Mouse (Mus musculus): Measurements from ENCODE around the gene Mndal. TPM values are rescaled to one million over a fixed set of nuclear protein-coding genes. Genes with fewer than 3 reads are reported as not detected.
"Not testable (repeated sequence)": the region's sequence is repeated elsewhere in the genome, so short reads cannot be mapped to it uniquely, and the experiment has no call there.

Gene Mndal
- polyA plus RNA-seq, 1 experiment from 2014 or later = 1.9 TPM

GRCm38 (mm10) chr1:173809294-173809693 is 133.0 kb downstream of the Mndal start:
- H3K4me1 ChIP-seq (ENCODE audit: control insufficient read depth, insufficient read depth, low read length); H3K27ac ChIP-seq (ENCODE audit: low read length); H3K9me3 ChIP-seq (ENCODE audit: control insufficient read depth, low read depth, low read length); H3K27me3 ChIP-seq (ENCODE audit: control insufficient read depth, insufficient read depth, low read length); H3K36me3 ChIP-seq (ENCODE audit: control insufficient read depth, insufficient read depth, low read length); H3K4me2 ChIP-seq (replicated peaks; ENCODE audit: low read depth, low read length); ATAC-seq (ENCODE audit: insufficient number of reproducible peaks, insufficient read depth, low FRiP score, low read depth); H3K9ac ChIP-seq (replicated peaks; ENCODE audit: low read depth, low read length); H3K4me3 ChIP-seq (ENCODE audit: low read depth, low read length): not testable (repeated sequence)
- WGBS = 78% methylated on average over 2 of the region's 2 CpGs

- H3K9me3 ChIP-seq (ENCODE audit: control insufficient read depth, low read depth, low read length); H3K4me3 ChIP-seq (ENCODE audit: low read depth, low read length); H3K4me1 ChIP-seq (ENCODE audit: control insufficient read depth, insufficient read depth, low read length); H3K9ac ChIP-seq (replicated peaks; ENCODE audit: low read depth, low read length); H3K4me2 ChIP-seq (replicated peaks; ENCODE audit: low read depth, low read length); H3K27ac ChIP-seq (ENCODE audit: low read length); H3K36me3 ChIP-seq (ENCODE audit: control insufficient read depth, insufficient read depth, low read length); ATAC-seq (ENCODE audit: insufficient number of reproducible peaks, insufficient read depth, low FRiP score, low read depth); H3K27me3 ChIP-seq (ENCODE audit: control insufficient read depth, insufficient read depth, low read length): not testable (repeated sequence)
- WGBS = 65% methylated on average over 2 of the region's 2 CpGs
Measured at GRCm38 (mm10) chr1:173802689-173803281, 139.5 kb downstream of the Mndal start.

GRCm38 (mm10) chr1:173802207-173802606 is 140.1 kb downstream of the Mndal start:
- 58% methylated on average over 3 of the region's 3 CpGs for WGBS

GRCm38 (mm10) chr1:173801791-173802190 is 140.5 kb downstream of the Mndal start:
- WGBS = 75% methylated on average over 2 of the region's 2 CpGs
- not testable (repeated sequence) for ATAC-seq (ENCODE audit: insufficient number of reproducible peaks, insufficient read depth, low FRiP score, low read depth); H3K27me3 ChIP-seq (ENCODE audit: control insufficient read depth, insufficient read depth, low read length)

More at GRCm38 (mm10) chr1:173802207-173802606, 140.1 kb downstream of the Mndal start:
- not testable (repeated sequence) for H3K27me3 ChIP-seq (ENCODE audit: control insufficient read depth, insufficient read depth, low read length); ATAC-seq (ENCODE audit: insufficient number of reproducible peaks, insufficient read depth, low FRiP score, low read depth); H3K4me3 ChIP-seq (ENCODE audit: low read depth, low read length); H3K4me2 ChIP-seq (replicated peaks; ENCODE audit: low read depth, low read length); H3K9me3 ChIP-seq (ENCODE audit: control insufficient read depth, low read depth, low read length); H3K36me3 ChIP-seq (ENCODE audit: control insufficient read depth, insufficient read depth, low read length); H3K4me1 ChIP-seq (ENCODE audit: control insufficient read depth, insufficient read depth, low read length); H3K27ac ChIP-seq (ENCODE audit: low read length); H3K9ac ChIP-seq (replicated peaks; ENCODE audit: low read depth, low read length)

More at GRCm38 (mm10) chr1:173801791-173802190, 140.5 kb downstream of the Mndal start:
- H3K9me3 ChIP-seq (ENCODE audit: control insufficient read depth, low read depth, low read length); H3K4me3 ChIP-seq (ENCODE audit: low read depth, low read length); H3K4me1 ChIP-seq (ENCODE audit: control insufficient read depth, insufficient read depth, low read length); H3K27ac ChIP-seq (ENCODE audit: low read length); H3K9ac ChIP-seq (replicated peaks; ENCODE audit: low read depth, low read length); H3K4me2 ChIP-seq (replicated peaks; ENCODE audit: low read depth, low read length); H3K36me3 ChIP-seq (ENCODE audit: control insufficient read depth, insufficient read depth, low read length): not testable (repeated sequence)

Other genes starting within 250 kb of the Mndal start
- gene Ifi207, start 200.7 kb downstream of the Mndal start, polyA plus RNA-seq (2014; fragmentation: Nextera tagmentation; extraction: Ambion mirVana) = 0.98 and 1.2 TPM in 2 replicates
- gene Ifi204, start 175.5 kb downstream of the Mndal start, polyA plus RNA-seq (2014; fragmentation: Nextera tagmentation; extraction: Ambion mirVana) = 0.93 and 2.0 TPM in 2 replicates
- 0.43 and 0.80 TPM in 2 replicates for gene Ifi211, start 29.4 kb downstream of the Mndal start, polyA plus RNA-seq (2014; fragmentation: Nextera tagmentation; extraction: Ambion mirVana)
- 1.1 and 2.2 TPM in 2 replicates for gene Ifi203, start 181 bp upstream of the Mndal start, polyA plus RNA-seq (2014; fragmentation: Nextera tagmentation; extraction: Ambion mirVana)
- 0.14 and 0.23 TPM in 2 replicates for gene Ifi202b, start 40.3 kb upstream of the Mndal start, polyA plus RNA-seq (2014; fragmentation: Nextera tagmentation; extraction: Ambion mirVana)
- 0.36 TPM in 1 of 2 replicates, not detected in the other for gene Ifi205, start 89.3 kb upstream of the Mndal start, polyA plus RNA-seq (2014; fragmentation: Nextera tagmentation; extraction: Ambion mirVana)
- not detected in 2 replicates for gene Olfr433, start 98.2 kb upstream of the Mndal start, polyA plus RNA-seq (2014; fragmentation: Nextera tagmentation; extraction: Ambion mirVana)
- not detected in 2 replicates for gene Olfr432, start 106.7 kb upstream of the Mndal start, polyA plus RNA-seq (2014; fragmentation: Nextera tagmentation; extraction: Ambion mirVana)
- gene Olfr430, start 124.1 kb upstream of the Mndal start, polyA plus RNA-seq (2014; fragmentation: Nextera tagmentation; extraction: Ambion mirVana) = not detected in 2 replicates
- not detected in 2 replicates for gene Olfr429, start 141.8 kb upstream of the Mndal start, polyA plus RNA-seq (2014; fragmentation: Nextera tagmentation; extraction: Ambion mirVana)
- gene Olfr427, start 154.4 kb upstream of the Mndal start, polyA plus RNA-seq (2014; fragmentation: Nextera tagmentation; extraction: Ambion mirVana) = not detected in 2 replicates
- gene Olfr231, start 178.7 kb upstream of the Mndal start, polyA plus RNA-seq (2014; fragmentation: Nextera tagmentation; extraction: Ambion mirVana) = not detected in 2 replicates
- not detected in 2 replicates for gene Olfr424, start 189.0 kb upstream of the Mndal start, polyA plus RNA-seq (2014; fragmentation: Nextera tagmentation; extraction: Ambion mirVana)
- gene Olfr420, start 213.1 kb upstream of the Mndal start, polyA plus RNA-seq (2014; fragmentation: Nextera tagmentation; extraction: Ambion mirVana) = not detected in 2 replicates
- 0.27 and 0.38 TPM in 2 replicates for gene Spta1, start 230.3 kb upstream of the Mndal start, polyA plus RNA-seq (2014; fragmentation: Nextera tagmentation; extraction: Ambion mirVana)

Data from stomach, embryonic 14.5 days (tissue).